Mouse (Mus musculus) lung, adult 18-20 months (tissue): ENCODE data around the gene Frat1.

Experiments used
- DNase-seq, 2 experiments: peaks; one replicate each; pipeline ENCODE4 v3.0.0; 2022; ENCODE audit warnings: mixed read lengths in 2 of 2

The Frat1 gene

DNA sequence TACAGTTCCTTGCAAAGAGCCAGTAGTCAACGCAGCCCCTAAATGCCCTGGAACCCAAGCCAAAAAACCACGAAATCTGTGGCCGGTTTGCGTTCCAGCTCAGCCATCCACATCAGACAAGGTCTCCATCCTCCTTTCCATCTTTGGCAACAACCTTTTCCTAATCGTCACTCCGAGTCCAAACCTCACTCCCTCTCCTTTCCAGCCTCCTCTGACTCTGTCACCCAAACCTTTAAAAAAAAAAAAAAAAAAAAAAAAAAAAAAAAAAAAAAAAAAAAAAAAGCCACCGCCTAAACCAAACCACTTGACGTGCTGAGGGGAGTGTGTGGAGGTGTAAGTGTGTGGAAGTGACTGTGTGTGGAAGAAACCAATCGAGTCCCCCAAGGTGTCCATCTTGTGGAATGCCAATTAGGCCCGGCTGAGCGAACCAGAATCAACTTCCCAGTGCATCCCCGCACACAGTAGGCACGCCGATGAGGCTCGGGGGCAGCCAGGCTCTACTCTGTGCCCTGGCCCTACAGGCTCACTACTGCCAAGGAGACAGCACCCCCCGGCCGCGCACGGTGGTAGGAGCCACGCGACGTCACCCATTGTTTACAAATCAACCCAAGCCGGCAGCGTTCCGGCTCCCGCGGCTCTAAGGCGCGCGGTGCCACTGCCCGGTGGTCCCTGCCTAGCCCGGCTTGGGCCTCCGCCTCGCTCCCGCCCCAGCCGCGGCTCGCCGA is at the start of gene Frat1:
TSS of gene Frat1 (plus strand) at position 590 of the 725 bp plus-strand sequence.
- peak; percentile 86 to 88 for DNase-seq

- DNase-seq = no peak
These were observed 42.9 kb upstream of the Frat1 start for GRCm38 (mm10) chr19:41786896-41787295.

DNA sequence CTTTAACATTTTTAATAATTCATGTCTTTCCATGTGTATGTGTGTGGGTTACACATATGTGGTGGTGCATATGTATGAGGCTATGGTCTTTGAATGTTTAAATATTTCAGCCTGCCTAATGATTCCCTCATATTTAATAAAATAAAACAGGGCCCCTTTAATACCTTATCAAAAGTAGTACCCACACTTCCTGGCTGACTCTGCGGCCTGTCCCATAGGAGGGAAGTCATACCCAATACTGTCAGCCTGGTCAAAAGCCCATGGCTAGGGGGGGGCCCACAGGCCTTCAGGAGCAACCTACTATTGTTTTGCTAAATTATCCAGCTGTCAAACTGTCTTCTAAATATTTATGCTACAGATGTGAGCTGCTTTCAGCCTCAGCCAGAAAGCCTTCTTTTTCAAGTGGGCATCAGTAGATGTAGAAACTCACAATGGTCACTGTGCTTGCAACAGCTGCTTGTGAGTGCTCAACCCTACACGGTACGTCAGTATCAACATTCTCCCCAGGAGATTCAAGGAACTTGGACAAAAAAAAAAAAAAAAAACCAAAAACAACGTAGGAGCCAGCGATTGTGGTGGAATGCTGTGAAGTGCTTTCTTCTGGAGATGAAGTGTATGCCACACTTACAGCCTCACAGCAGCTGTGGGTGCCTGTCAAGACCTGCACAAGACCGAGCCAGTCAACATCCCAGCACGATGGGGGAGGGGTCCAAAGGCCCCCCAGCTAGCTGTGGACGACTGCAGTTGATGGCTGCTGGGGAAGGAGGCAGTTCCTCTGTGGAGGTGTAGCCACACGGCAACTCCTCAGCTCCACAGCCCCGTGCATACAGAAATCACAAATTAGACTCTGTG is 40.4 kb upstream of the Frat1 start:
- no peak for DNase-seq

- DNase-seq = no peak
These were observed 38.4 kb upstream of the Frat1 start for GRCm38 (mm10) chr19:41791384-41791783.

DNA sequence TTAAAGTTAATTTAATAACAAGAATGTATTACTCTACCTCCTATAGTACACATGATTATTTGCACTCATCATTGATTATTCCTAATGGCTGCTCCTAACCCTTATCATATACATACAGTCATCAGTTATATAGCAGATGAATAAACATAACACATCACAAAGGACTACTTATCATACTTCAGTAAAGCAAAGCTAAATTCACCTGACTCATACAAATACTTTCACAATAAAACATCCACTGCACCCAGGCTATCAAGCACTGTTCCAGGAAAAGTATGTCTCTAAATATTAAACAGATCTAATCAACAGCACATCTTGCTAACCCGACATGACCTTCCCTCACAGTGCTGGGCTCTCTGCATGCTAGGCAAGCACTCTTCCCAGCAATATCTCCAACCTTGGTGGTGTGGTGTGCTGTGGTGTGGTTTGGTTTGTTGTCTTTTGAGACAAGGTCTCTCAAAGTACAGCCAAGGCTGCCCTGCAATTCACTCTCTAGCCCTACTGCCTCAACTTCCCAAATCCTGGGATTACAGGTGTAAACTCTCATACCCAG is 36.8 kb upstream of the Frat1 start:
- no peak for DNase-seq

GRCm38 (mm10) chr19:41794017-41794416 is 35.8 kb upstream of the Frat1 start:
- DNase-seq = no peak

GRCm38 (mm10) chr19:41794901-41795300 is 34.9 kb upstream of the Frat1 start:
- no peak for DNase-seq

- DNase-seq = peak in 1 of 2 experiments; percentile 13
These were observed 33.5 kb upstream of the Frat1 start for GRCm38 (mm10) chr19:41796148-41796760.

- no peak for DNase-seq
These were observed 32.9 kb upstream of the Frat1 start for GRCm38 (mm10) chr19:41796789-41797327.

DNA sequence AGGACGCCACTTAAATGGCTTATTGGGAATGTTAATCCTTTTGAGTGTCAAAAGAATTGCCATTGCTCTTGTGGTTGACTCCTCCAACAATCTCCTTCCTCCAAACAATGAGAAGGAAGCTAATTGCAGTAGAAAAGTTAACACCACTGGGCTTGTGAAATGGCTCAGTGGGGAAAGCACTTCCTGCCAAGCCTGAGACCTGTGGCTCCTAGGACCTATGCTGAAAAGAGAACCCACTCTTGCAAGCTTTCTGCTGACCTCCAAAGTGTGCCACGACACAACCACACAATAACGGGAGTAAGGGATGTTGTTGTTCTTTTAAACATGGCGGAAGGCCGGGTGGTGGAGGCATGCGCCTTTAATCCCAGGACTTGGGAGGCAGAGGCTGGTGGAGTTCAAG is 32.2 kb upstream of the Frat1 start:
- peak in 1 of 2 experiments; percentile 29 for DNase-seq

DNA sequence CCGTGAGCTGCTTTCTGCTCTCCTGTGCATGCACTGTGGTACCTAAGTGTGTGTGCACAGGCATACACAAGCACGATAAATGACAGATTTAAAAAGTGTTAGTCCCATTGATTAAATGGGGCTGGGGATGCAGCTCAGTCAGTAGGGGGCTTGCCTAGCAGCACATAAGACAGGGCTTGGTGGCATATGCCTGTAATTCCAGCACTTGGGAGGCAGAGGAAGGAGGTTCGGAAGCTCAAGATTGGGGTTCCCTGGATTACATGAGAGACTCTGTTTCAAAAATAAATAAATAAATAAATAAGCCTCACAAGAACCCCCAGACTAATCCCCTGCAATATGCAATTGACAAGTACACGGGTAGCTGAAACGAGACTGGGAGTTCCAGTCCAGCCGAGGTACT is 29.3 kb upstream of the Frat1 start:
- DNase-seq = no peak

DNA sequence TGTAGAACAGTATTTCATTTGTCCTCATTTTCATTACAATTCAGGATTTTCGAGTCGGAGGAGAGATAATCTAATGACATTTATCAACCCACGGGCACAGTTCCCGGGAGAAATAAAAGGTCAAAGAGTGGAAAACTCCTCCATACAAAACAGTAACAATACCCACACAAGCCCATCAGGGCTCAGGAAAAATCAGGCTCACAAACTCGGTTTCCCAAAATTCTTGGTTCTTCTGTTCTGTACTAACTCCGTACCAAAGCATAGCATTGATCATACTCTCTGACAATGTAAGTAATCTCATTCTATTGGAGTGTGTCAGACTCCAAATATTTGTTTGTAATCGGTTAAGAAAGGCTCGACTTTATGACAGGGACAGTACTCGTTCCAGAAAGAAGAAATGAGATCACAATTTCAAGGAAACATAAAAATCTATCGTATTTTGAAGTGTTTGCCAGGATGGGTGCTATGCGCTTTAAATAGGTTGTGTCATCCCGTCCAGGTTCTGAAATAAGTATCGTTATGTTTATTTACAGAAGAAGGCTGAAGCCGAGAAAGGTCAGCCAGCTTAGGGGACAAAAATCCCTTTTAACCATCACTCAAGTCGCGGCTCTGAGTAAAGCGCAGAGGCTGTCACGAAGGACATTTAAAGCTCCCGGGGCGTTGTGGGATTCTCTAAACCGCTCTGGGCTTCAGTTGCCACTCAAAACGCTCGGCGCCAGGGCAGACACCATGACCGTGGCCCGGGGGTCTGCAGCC is 28.6 kb upstream of the Frat1 start:
- no peak for DNase-seq

DNA sequence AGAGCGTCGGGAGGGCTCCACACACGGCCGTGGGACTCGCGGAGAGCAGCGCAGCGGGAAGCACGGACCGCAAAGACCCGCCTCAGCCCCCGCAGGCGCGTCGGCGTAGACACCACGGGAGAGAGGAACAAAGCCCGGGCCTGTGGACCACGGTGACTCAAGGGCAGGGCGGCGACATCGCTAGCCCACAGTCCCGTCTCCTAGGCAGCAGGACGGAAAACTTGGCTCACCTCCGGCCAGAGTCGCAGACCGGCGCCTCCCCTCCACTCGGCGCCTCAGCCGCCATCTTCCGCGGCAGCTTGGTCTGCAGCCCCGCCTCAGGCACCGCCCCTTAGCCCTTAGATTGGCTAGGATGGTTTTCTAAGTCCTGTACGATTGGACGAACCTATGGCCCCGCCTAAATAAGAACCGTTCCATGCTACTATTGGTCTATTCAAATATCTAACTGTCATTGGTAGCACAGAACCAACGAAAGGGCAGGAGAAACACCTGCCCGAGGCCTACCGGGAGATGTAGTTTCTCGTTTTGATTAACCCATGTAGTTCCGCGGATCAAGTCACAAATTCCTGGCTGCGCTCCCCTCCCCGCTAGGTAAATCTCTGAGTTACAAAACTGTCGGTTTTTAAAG is 27.9 kb upstream of the Frat1 start, which contains the start of gene Arhgap19:
TSS of gene Arhgap19 (minus strand) at position 306 of the 628 bp plus-strand sequence.
- peak; percentile 95 for DNase-seq

GRCm38 (mm10) chr19:41803322-41803721 is 26.4 kb upstream of the Frat1 start:
- peak; percentile 17 to 20 for DNase-seq

DNA sequence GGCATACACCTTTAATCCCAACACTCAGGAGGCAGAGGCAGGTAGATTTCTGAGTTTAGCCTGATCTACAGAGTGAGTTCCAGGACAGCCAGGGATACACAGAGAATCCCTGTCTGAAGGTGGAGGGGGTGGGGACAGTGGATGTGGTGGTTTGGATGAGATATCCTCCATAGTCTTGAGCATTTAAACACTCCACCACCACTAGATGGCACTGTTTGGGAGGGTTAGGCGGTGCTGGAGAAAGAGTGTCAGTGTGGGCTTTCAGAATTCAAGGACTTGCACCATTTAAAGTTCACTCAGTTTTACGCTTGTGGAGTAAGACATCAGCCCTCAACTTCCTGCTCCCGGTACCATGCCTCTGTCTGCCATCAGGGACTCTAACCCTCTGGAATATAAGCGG is 23.9 kb upstream of the Frat1 start:
- no peak for DNase-seq

GRCm38 (mm10) chr19:41807497-41807896 is 22.3 kb upstream of the Frat1 start:
- no peak for DNase-seq

DNA sequence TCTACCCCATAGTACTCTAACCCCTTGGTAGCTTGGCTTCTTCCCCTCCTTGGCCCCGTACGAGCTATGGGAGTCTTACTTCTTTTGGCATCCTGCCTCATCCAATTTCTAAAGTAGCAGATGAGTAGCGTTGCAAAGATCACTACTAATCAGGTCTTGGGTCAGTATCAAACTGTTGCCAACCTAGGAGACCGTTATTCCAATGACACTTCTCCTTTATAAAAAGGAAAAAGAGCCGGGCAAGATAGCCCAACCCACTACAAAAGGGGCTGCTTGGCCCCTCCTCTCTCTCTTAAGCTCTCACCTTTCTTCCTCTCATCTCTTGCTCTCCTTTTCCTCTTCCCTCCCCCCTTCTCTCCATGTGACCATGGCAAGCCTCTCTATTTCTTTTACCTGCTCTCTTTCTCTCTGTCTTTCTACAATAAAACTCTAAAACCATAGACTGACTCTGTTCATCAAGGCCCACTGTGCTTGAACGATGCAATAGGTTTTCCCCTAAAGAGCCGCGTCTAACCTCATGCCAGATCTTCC is 21.6 kb upstream of the Frat1 start:
- no peak for DNase-seq

DNA sequence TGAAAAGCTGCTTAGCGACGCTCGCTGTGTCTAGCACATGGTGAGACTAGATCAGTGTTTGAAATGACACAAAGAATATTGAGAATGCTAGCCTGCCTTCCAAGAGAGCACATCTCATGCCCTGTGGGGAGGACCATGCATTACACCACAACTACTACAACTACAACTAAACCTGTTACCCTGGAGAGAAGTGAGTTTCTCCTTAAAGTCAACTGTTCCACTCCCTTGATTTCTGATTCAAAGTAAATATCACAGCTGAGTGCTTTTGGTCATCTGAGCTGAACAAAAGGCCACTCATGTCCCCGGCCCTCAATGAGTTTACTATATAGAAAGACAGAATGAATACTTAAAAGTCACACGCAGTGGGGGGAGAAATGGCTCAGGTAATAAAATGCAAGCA is 19.7 kb upstream of the Frat1 start:
- peak in 1 of 2 experiments; percentile 11 for DNase-seq

- DNase-seq = no peak
These were observed 17.2 kb upstream of the Frat1 start for GRCm38 (mm10) chr19:41812525-41812924.

- DNase-seq = no peak
These were observed 16.4 kb upstream of the Frat1 start for GRCm38 (mm10) chr19:41813374-41813773.

DNA sequence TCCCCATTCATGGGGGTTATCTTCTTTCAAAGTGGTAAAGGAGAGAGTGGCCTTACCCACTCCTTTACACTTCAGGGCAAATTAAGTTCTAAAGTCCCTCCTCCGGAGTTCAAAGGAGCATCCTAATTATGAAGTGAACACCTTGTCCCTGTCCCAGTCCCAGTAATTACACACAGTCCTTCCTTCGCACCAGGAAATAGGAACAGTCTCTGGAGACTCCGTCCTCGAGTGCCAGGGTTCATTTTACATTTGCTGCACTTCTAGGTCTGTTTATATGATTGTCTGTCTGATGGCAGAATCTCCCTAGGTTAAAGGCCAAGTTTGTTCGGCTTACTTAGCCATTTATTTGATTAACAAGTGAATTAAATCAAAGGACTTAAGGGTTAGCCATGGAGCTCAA is 13.4 kb upstream of the Frat1 start:
- no peak for DNase-seq
